Mouse (Mus musculus) splenic B cell, adult 2 months (primary cell): ENCODE results near the gene H2afy2.

Experiments
- DNase-seq: peaks from one replicate; pipeline ENCODE4 v3.0.0-alpha.2; 2011; ENCODE audit warnings: low read depth, low spot score
- H3K27me3 ChIP-seq: 2 replicates; pipeline ENCODE4 v1.6.1; 2012; ENCODE audit warnings: mild to moderate bottlenecking, low read length, moderate library complexity, mixed read lengths; ENCODE audit not compliant: control insufficient read depth, poor library complexity, insufficient read depth, severe bottlenecking
- H3K36me3 ChIP-seq: 2 replicates; pipeline ENCODE4 v1.6.1; 2012; ENCODE audit warnings: mild to moderate bottlenecking, low read length, moderate library complexity, mixed read lengths; ENCODE audit not compliant: control insufficient read depth, poor library complexity, insufficient read depth, severe bottlenecking

H2afy2 gene

DNA sequence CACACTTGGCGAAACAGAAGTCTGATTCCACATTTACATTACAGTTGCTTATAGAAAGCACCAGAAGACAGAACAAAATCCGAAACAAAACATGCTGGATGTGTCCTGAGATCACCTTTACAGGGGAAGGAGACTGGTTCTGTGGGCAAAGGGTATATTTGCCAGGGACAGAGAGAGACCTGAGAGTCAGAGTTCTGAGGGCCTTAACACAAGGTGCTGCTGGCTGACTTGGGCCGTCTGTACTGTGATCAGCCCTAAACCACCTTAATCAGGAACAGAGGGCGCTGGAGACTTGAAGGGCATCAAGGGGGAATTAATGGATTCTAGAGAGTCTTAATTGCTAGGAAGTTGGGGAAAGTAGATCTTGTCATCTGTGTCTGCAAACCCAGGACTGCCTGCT, 90.4 kb downstream of the H2afy2 start:
- H3K27me3 ChIP-seq, result no peaks in the 10 kb centered on the region
- peaks cover 16% of the 10 kb centered on the region for H3K36me3 ChIP-seq
- DNase-seq, result no peak

GRCm38 (mm10) chr10:61689405-61689804, 94.5 kb downstream of the H2afy2 start:
- Histone ChIP-seq H3K36me3 (peaks cover 21% of the 10 kb centered on the region), H3K27me3 (no peaks in the 10 kb centered on the region)
- no peak for DNase-seq
